Mouse (Mus musculus) forebrain, embryonic 16.5 days (tissue): ENCODE measurements at regions not wholly inside any gene's neighbourhood (a gene's known extent, or its start where the extent isn't known, plus 50 kb on each side); places are given as distances from the start of the nearest gene placed in this dataset.

Experiments used
- ATAC-seq: fragments of 200-750 bp; cut with Nextera tagmentation; 2 replicates; pipeline ENCODE4 v1.8.0; 2017; ENCODE audit warnings: mild to moderate bottlenecking, moderate library complexity
- H3K27ac ChIP-seq: fragments of 300-500 bp; sonication (generic); 2 replicates; pipeline ENCODE4 v1.5.1; 2014; ENCODE audit warnings: low read length, control low read depth
- H3K27me3 ChIP-seq: fragments of 300-500 bp; sonication (generic); replicated peaks from 2 replicates; pipeline ENCODE4 v1.6.1; 2014; ENCODE audit warnings: low read length; ENCODE audit not compliant: control insufficient read depth, insufficient read depth
- H3K36me3 ChIP-seq: fragments of 300-500 bp; sonication (generic); 2 replicates; pipeline ENCODE4 v1.6.1; 2014; ENCODE audit not compliant: control insufficient read depth, insufficient read depth
- H3K4me1 ChIP-seq: fragments of 300-500 bp; sonication (generic); replicated peaks from 2 replicates; pipeline ENCODE4 v1.6.1; 2014; ENCODE audit warnings: low read length; ENCODE audit not compliant: control insufficient read depth, insufficient read depth
- H3K4me2 ChIP-seq: fragments of 300-500 bp; sonication (generic); 2 replicates; pipeline ENCODE4 v1.6.1; 2014; ENCODE audit warnings: mild to moderate bottlenecking, low read length, control low read depth
- H3K4me3 ChIP-seq: fragments of 300-500 bp; sonication (generic); replicated peaks from 2 replicates; pipeline ENCODE4 v1.5.1; 2014; ENCODE audit warnings: mild to moderate bottlenecking, low read length, control low read depth
- H3K9ac ChIP-seq: fragments of 300-500 bp; sonication (generic); replicated peaks from 2 replicates; pipeline ENCODE4 v1.6.1; 2014; ENCODE audit warnings: low read depth, low read length, control low read depth
- H3K9me3 ChIP-seq: fragments of 300-500 bp; sonication (generic); 2 replicates; pipeline ENCODE4 v1.6.1; 2016; ENCODE audit warnings: low read length; ENCODE audit not compliant: control insufficient read depth
- WGBS: fragments of 180-500 bp; shearing (Covaris S2); extraction: QIAGEN DNeasy Blood & Tissue Kit; methylation state at CpG from one replicate; pipeline ENCODE4 v1.1.7; 2014; 5-methylcytosine and 5-hydroxymethylcytosine counted together

DNA sequence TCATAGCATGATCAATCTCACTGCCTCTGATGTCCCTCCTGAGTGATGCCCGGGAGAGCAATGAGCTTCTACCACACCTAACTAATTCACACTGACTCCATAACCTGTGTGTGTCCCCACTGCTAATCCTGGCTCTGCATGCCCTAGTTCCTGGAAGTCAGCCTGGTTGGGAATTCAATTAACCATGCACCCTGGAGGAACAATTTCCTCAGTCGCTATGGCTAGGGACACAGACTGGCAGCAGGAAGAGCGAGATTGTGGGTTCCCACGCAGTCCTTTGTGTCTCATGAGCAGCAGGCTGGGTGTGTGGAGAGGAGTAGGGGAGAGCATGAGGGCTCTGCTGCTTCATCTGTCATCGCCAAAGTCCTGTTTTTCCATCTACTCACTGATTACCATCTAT is 116.7 kb upstream of the Agap1 start:
- H3K4me3 ChIP-seq: no peak overlapping the region
- ATAC-seq: no peak
- H3K9ac ChIP-seq: no peak overlapping the region
- no peaks in the 10 kb centered on the region for H3K4me1 ChIP-seq
- H3K9me3 ChIP-seq: no peaks in the 10 kb centered on the region
- 82% methylated on average over 5 of the region's 5 CpGs for WGBS
- H3K36me3 ChIP-seq: no peaks in the 10 kb centered on the region
- no peaks in the 10 kb centered on the region for H3K27me3 ChIP-seq
- H3K27ac ChIP-seq: no peak overlapping the region
- H3K4me2 ChIP-seq: no peak overlapping the region

DNA sequence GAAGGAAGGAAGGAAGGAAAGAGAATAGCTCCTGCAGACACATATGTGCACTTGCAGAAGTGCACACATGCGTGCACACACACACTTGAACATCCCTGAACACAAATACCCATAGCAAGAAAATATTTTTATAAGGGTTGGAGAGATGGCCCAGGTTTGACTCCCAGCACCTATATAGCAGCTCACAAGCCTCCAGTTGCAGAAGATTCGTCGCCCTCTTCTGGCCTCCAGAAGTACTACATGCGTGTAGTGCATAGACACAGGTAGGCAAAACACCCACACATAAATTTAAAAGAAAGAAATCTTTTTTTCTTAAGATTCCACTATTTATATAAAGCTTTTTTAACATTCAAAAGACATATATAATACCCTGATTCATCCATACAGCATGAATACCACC is 111.8 kb upstream of the Agap1 start:
- Histone ChIP-seq H3K4me1 (no peaks in the 10 kb centered on the region), H3K27ac (no peak overlapping the region), H3K4me3 (no peak overlapping the region), H3K27me3 (no peaks in the 10 kb centered on the region), H3K4me2 (no peak overlapping the region), H3K36me3 (no peaks in the 10 kb centered on the region), H3K9me3 (no peaks in the 10 kb centered on the region), H3K9ac (no peak overlapping the region)
- 52% methylated on average over 4 of the region's 4 CpGs for WGBS
- ATAC-seq: no peak

GRCm38 (mm10) chr1:89344546-89344945 is 110.1 kb upstream of the Agap1 start:
- ATAC-seq: no peak
- H3K9me3 ChIP-seq: no peaks in the 10 kb centered on the region
- H3K4me3 ChIP-seq: no peak overlapping the region
- no peak overlapping the region for H3K4me2 ChIP-seq
- 46% methylated on average over 6 of the region's 6 CpGs for WGBS
- H3K9ac ChIP-seq: no peak overlapping the region
- no peaks in the 10 kb centered on the region for H3K36me3 ChIP-seq
- H3K27ac ChIP-seq: no peak overlapping the region
- H3K4me1 ChIP-seq: no peaks in the 10 kb centered on the region
- H3K27me3 ChIP-seq: no peaks in the 10 kb centered on the region

- Histone ChIP-seq H3K27ac (no peak overlapping the region), H3K9me3 (no peaks in the 10 kb centered on the region), H3K9ac (no peak overlapping the region), H3K4me1 (no peaks in the 10 kb centered on the region), H3K4me3 (no peak overlapping the region), H3K36me3 (no peaks in the 10 kb centered on the region), H3K4me2 (no peak overlapping the region), H3K27me3 (no peaks in the 10 kb centered on the region)
- 63% methylated on average over 3 of the region's 3 CpGs for WGBS
- no peak for ATAC-seq
Observed at GRCm38 (mm10) chr1:89347341-89347740, 107.3 kb upstream of the Agap1 start.

GRCm38 (mm10) chr1:89352936-89353335 is 101.7 kb upstream of the Agap1 start:
- no peak overlapping the region for H3K4me3 ChIP-seq
- no peak for ATAC-seq
- H3K4me2 ChIP-seq: no peak overlapping the region
- no peaks in the 10 kb centered on the region for H3K9me3 ChIP-seq
- 67% methylated on average over 4 of the region's 4 CpGs for WGBS
- no peaks in the 10 kb centered on the region for H3K36me3 ChIP-seq
- no peaks in the 10 kb centered on the region for H3K4me1 ChIP-seq
- H3K27me3 ChIP-seq: no peaks in the 10 kb centered on the region
- H3K9ac ChIP-seq: no peak overlapping the region
- no peak overlapping the region for H3K27ac ChIP-seq

DNA sequence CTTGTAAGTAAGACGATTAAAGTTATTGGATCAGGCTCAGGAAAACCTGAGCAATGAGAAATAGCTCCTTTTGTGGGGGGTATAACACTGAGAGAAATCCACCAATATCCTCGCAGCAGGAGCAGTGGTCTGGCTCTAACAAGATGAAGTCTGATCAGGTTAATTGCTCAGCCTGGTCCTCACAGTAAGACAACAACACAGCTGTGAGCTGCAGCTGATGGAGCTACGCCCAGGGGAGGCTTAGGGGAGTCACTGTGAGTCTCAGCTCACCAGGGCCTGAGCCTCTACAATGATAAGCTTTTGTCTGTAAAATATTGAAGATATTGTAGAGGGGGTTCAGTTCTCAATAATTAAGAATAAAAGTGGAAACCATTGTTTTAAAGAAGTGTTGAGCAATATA is 95.3 kb upstream of the Agap1 start:
- H3K27me3 ChIP-seq: no peaks in the 10 kb centered on the region
- 40% methylated on average over 3 of the region's 3 CpGs for WGBS
- H3K27ac ChIP-seq: no peak overlapping the region
- no peaks in the 10 kb centered on the region for H3K4me1 ChIP-seq
- ATAC-seq: no peak
- no peak overlapping the region for H3K4me2 ChIP-seq
- no peak overlapping the region for H3K4me3 ChIP-seq
- no peak overlapping the region for H3K9ac ChIP-seq
- H3K36me3 ChIP-seq: no peaks in the 10 kb centered on the region
- no peaks in the 10 kb centered on the region for H3K9me3 ChIP-seq

GRCm38 (mm10) chr1:89364547-89365305 is 89.9 kb upstream of the Agap1 start:
- no peak overlapping the region for H3K4me2 ChIP-seq
- no peaks in the 10 kb centered on the region for H3K9me3 ChIP-seq
- H3K36me3 ChIP-seq: no peaks in the 10 kb centered on the region
- 49% methylated on average over 12 of the region's 12 CpGs for WGBS
- H3K27ac ChIP-seq: 0 out of 2 replicates have a peak overlapping the region, but pooled peaks have one; percentile 17
- H3K4me3 ChIP-seq: no peak overlapping the region
- H3K4me1 ChIP-seq: peaks cover 6% of the 10 kb centered on the region; the same call in 1 of the 2 replicates
- H3K27me3 ChIP-seq: no peaks in the 10 kb centered on the region
- H3K9ac ChIP-seq: no peak overlapping the region
- ATAC-seq: peak; percentile 59

DNA sequence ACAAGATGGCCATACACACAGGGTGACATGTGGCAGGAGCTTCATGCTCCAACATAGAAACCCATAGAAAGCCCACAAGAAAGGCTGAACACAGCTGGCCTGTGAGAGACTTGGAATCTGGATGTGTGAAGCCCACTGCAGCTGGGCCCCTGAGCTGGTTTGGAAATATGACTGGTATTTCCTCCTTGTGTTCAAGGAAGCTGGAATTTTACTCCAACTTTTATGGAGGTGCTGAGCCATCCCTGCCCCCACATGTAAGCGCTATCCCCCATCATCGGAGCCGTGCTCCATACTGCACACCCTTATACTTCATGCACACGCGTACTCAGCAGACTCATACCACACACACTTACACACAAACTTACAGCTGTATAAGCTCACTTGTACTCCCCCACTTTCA is 87.7 kb upstream of the Agap1 start:
- H3K4me1 ChIP-seq: peaks cover 6% of the 10 kb centered on the region; the same call in 1 of the 2 replicates
- H3K4me3 ChIP-seq: no peak overlapping the region
- no peak overlapping the region for H3K4me2 ChIP-seq
- WGBS: 97% methylated on average over 5 of the region's 5 CpGs
- no peak for ATAC-seq
- H3K36me3 ChIP-seq: no peaks in the 10 kb centered on the region
- no peaks in the 10 kb centered on the region for H3K27me3 ChIP-seq
- H3K9ac ChIP-seq: no peak overlapping the region
- H3K27ac ChIP-seq: no peak overlapping the region
- H3K9me3 ChIP-seq: no peaks in the 10 kb centered on the region

DNA sequence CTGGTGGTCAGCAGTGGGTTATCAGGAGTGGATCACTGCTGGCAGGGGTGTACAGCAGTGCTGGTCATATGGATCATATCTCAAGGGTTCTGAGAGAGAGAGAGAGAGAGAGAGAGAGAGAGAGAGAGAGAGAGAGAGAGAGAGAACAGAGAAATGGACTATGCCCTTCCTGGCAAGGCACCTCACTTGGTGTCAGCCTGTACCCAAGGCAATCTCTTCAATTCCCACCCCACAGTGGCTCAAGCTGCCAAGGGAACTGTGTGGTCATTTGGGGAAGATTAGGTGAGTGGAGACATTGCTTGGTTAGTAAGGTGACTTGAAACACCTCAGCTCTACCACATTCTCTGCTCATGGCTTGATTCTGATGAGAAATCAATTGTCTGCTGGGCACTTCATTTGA is 80.8 kb upstream of the Agap1 start:
- Histone ChIP-seq H3K4me3 (no peak overlapping the region), H3K9me3 (no peaks in the 10 kb centered on the region), H3K27ac (no peak overlapping the region), H3K36me3 (no peaks in the 10 kb centered on the region), H3K27me3 (no peaks in the 10 kb centered on the region), H3K4me1 (no peaks in the 10 kb centered on the region), H3K9ac (no peak overlapping the region), H3K4me2 (no peak overlapping the region)
- ATAC-seq: no peak

DNA sequence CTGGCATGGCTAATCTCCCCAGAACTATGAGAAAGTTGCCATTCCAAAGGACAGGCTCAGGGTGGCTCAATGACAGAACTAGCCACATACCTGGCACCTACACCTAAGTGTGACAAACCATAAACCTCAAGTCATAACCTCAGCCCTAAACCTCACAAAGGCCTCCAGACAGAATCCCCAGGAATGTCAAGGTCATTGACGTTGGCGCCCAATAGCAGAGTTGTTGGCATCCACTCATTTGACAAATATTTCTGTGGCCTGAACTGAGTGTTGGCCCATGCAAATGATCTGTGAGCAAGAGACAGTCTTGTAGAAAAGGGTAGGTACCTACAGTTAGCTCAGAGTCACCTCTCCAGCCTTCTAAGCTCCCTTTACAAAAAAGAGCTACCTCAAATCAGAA is 80.3 kb upstream of the Agap1 start:
- Histone ChIP-seq H3K4me1 (no peaks in the 10 kb centered on the region), H3K4me3 (no peak overlapping the region), H3K9me3 (no peaks in the 10 kb centered on the region), H3K9ac (no peak overlapping the region), H3K27me3 (no peaks in the 10 kb centered on the region), H3K4me2 (no peak overlapping the region), H3K27ac (no peak overlapping the region), H3K36me3 (no peaks in the 10 kb centered on the region)
- 96% methylated on average over 2 of the region's 2 CpGs for WGBS
- ATAC-seq: no peak
